Mouse (Mus musculus): ENCODE measurements at regions not wholly inside any gene's neighbourhood (a gene's known extent, or its start where the extent isn't known, plus 50 kb on each side); places are given as distances from the start of the nearest gene placed in this dataset.

DNA sequence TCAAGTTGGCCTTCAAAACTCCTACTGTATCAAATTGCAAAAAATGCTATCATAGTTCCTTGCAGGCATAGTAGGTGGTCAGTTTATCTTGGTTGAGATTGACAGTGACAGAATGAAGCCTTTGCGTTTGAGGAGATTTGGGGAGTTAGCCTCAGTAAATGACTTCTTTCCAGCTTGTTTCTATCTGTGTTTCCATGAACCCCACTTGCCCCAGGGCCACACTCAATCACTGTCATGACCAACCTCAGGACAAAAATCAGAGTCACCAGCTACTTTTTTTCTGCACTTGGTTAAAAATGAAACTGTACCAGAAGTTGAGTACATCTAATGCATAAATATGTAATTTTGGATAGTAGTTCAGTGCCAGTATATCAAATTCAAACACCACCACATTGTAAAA lies 287.7 kb upstream of the Arid1b start:
- no peak for DNase-seq

DNA sequence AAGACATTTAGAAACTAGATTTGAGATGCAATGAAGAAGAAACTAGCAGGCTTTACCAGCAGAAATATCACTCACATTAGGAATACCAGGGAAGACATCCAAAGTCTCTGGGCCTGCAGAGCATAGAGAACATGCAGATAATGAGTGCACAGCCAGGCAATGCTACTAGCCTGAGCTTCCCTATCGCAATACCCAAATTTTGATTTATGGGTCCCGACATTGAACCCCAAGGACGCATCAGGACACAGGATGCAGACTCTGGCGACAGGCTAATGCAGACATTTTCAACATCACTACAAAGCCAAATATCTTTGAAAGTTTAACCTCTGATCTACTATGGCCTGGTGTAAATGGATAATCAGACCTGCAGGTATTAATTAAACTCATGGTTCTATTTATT lies 273.1 kb upstream of the Arid1b start:
- DNase-seq = no peak

DNA sequence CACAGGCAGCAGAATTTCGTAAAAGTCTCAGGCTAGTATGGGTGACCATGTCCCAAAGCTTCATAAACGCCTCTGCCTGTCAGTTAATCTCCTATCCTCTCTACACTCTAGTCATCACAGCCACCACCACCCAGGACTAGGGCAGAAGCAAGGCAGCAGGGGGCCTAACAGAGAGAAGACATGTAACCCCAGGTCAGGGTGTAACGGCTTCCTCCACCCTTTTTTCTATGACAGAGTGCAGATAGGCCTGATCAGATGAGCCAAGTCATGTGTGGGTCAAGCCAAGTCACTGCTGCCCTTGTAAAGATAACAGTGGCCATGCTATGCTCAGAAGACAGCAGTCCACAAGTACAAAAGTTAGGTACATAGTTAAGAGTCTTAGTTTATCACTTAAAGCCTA lies 270.1 kb upstream of the Arid1b start:
- DNase-seq = no peak

DNA sequence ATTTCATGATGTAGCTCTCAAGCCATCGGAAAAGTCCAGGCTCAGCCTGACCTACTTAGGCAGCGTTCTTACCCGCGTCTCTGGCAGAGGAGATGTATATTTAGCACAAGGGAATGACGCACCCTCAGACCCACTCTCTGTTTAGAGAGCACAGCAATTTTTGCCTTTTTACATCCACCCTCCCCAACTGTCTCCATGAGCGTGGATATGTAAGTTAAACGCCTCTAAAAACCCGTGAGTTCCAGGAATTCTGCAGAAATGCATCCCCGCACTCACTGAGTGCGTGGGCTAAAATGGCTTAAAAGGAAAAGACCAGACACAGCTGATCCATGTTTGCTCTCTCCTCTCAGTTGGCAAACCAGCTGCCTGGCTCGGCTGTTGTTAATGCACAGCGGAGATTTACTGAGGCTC lies 267.8 kb upstream of the Arid1b start:
- no peak for DNase-seq

DNA sequence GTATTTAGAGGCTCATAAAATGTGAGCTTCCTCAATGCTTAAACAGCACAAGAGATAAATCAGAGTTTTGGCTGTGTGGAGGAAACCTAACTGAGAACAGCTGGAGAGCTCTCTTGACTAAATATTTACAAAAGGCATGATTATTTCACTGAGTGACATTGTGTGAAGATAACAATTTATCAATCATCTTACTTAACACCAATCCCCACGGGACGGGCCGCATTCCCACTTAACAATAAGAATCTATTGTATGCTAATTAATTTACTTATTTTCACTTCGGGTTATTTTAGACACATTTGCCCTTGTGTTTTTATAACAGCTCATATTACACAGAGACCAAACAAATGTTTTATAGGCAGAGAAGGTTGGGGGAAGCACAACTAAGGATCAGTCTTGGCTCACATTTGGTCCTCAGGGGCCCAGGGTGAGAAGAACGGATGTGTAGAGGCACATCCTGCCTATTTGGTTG lies 259.7 kb upstream of the Arid1b start:
- no peak for DNase-seq

DNA sequence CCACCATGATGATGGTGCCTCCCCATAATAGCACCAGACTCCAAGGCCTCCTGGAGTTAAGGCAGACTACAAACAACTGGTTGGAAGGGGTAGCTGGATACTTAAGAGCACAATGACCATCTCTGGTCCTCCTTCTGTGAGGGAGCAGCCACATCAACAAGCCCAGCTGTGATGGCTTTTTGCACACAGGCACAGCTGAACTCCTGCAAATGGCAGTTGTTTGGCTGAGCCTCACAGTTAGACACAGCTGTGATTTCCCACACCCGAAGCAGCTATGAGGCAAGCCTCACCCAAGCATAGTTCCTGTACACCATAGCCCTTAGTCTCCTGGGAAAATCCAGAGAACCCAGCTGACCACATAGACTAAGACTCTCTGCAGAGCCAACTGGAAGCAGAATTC lies 258.9 kb upstream of the Arid1b start:
- DNase-seq = peak; percentile 17

DNA sequence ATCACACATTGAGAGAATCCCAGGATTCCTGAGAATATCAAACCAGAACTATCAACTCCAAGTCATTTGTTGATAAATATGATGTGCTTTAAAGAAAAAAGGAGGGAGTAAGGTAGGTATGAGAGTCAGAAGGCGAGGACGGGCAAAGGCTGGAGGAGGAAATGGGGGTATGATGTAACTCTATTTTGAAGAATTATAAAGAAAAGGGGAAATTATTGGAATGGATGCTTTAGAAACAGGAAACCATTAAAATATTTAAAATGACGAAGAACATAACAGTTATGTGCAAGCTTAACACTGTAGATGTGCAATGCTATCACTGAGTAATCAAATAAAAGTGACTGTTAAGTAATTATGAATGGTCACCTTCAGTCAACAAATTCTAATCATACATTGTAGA lies 257.4 kb upstream of the Arid1b start:
- DNase-seq = no peak

DNA sequence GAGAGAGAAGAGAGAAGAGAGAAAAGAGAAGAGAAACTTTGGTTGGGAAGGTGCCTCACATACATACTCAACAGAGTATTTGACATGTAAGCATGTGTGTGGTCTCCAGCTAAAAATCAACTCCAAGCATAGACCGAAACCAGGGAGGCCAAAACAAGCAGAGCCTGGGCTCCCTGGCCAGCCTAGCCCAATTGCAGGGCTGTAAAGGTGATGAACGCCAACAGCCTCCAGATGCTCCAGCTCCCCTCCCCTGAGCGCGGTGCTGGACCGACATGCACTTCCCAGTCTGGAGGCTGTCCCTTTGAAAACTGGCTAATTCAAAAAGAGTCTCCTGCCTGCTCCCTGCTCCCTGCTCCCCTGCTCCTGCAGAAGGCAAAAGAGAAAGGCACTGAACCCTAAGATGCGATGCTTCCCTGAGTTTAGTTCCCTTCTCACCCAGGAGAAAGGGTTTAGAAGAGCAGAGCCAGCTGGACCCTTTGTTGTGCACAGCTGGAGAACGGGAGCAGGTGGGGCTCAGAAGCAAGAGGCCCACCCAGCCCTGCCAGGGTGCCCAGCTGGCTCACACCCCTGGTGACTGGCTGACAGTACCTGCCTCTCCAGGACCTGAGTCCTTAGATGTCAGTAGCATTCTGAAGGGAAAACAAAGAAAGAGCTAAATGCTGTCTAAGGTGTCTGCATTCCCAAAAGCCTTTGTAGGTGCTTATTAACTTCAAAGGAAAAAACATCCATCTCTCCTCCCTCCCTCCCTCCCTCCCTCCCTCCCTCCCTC lies 255.2 kb upstream of the Arid1b start:
- DNase-seq = peak; percentile 11

DNA sequence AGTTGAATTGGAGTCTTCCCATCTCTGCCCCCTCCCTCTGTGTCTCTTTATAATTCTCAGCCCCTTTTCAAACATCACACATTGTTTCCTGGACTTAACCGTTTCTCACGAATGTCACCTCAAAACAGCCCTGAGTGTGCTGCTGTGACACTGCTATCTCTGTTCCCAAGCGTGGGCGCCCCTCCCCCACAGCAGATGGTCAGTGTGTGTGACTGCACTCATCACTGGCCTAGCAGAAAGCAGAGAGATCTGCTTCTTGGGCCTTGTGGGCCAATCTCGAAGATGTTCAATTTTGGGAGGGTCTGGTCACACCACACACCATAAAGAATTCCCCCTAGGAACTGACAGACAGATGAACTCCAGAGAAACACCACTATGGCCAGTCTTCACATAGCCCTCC lies 253.3 kb upstream of the Arid1b start:
- no peak for DNase-seq

DNA sequence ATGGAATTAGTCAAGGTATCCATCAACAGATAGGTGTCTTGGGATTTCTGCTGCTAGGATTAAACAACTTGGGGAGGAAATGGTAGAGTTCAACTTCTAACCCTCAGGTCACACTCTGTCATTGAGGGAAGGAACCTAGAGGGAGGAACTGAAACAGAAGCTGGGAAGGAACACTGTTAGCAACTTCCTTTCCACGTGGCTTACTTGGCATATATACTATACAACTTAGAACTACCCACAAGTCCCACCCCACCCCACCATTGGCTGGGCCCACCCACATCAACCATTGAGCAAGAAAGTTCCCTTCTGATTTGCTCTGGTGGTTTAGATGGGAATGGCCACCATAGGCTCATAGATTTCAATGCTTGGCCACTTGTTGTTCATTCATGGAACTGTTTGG lies 251.8 kb upstream of the Arid1b start:
- no peak for DNase-seq

DNA sequence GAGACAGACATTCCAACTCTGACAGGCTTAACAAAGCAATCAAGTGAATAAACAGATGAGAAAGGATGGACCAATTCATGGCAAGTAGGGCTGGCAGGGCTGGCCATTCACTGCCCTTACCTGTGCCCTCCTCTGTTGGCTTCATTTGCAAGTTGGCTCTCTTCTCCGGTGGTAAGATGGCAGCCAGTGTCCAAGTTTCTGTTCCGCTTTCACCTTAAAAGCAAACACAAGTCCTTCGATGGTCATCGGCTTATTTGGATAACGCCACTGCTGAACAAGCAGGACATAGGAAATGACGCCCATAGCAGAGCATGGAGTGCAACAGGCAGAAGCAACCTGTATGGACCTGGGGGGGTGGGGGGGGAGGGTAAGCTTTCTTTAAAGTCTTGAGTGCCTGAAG lies 231.2 kb upstream of the Arid1b start:
- no peak for DNase-seq

DNA sequence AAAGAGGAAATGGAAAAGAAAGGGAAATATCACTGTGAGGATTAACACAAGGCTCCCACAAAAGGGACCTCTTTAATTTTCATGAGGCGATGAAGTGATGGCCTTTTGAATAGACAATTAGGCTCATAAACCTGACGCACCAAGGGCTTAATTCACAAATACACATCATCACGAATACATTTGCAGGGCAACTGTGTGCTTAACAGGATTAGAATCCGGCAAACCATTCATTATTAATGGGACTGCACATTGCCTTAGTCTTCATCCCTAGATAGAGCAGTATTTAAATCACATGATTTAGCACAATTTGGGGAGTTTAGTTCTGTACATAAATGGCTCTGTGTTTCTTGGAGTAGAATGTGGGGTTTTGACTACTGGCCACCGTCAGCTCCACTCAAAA lies 228.4 kb upstream of the Arid1b start:
- no peak for DNase-seq

DNA sequence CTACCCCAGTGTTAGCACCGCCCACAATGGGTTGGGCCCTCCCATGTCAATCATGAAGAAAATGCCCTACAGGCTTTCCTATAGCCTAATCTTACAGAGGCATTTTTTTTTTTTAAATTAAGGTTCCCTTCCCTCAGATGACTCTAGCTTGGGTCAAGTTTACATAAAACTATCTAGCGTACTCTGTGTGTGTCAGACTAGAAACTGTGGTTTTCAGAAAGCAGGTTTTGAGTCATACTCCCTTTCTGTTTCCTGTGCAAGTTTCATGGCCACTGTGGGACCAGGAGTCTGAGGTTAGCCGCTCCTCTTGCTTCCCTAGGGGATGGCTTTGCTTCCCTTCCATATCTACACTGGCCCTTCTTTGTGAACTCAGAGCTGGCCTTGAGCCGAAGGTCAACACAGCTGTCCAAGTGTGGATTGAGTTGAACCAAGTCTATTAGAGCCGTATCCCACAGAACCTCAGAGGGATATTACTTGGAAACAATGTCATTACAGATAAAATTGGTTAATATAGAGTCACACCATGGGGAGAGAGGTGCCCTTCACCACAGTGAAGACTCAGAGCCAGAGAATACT lies 226.1 kb upstream of the Arid1b start:
- DNase-seq = no peak

DNA sequence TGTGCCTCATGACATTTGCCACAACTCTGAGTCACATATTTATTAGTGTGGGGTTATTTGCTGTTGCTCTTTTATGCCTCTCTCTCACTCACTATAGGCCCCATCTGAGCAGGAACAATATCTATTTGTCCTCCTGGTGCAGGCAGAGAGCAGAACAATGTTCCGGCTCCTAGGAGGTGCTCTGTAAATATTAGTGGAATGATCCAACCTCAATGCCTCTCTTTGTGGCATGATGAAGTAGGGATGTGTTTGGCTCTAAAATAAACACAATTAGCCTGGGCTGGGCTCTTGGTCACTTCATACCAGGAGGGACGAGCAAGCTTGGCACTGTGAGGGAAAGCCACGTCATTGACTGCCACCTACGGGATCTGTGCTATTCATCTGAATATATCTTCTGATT lies 224.8 kb upstream of the Arid1b start:
- DNase-seq = no peak

DNA sequence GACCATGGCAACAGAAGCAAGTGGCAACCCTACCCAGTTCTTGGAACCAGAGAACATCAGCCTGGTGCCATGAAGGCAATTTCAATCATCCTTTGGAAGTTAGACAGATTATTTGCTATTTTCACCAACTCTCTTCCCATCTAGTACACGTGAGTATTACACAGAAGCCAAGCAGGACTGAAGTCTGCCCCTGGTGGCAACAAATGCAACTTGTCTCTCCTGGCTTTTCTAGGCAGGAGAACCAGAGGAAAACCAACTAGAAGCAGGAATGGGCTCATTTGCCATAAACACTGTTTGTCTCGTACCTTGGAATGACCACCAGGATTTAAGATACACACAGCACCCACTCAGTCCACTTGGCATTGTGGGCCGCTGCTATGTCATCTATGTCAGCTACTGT lies 224.1 kb upstream of the Arid1b start:
- no peak for DNase-seq

DNA sequence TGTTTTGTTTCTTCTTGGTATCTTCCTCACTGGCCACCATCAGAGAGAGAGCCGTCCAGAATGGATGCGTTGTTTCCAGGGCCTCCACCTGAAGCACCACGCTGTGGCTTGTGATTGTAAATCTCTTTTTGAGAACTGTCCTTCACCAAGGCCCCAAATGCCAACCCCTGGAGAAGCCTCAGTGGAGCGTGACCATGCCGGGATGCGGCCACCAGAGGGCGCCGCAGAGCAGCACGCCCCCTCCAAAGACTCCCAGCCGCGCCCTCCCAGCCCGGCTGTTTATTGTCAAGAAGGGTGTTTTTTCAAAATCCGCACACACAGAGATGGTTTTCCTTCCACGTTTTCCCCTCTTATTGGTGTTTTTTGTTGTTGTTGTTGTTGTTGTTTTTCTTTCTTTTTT lies 216.0 kb upstream of the Arid1b start:
- peak; percentile 81 for DNase-seq

DNA sequence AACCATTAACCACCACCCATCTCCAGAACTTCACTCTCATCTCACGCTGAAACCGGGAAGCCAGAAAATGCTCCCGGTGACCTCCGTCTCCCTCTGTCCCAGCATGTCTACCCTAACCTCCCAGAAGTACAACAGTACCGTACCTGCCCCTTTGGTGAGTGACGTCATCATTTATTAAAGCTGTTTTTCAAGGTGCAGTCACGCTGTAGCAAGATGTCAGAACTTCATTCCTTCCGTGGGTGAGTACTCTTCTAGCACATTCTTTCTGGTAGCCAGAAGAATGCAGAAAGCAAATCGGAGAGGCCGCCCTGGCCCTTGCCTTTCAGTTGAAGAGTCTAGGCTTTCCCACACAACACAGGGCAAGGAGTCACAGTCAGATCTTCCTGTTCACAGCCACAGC lies 215.1 kb upstream of the Arid1b start:
- DNase-seq = no peak

DNA sequence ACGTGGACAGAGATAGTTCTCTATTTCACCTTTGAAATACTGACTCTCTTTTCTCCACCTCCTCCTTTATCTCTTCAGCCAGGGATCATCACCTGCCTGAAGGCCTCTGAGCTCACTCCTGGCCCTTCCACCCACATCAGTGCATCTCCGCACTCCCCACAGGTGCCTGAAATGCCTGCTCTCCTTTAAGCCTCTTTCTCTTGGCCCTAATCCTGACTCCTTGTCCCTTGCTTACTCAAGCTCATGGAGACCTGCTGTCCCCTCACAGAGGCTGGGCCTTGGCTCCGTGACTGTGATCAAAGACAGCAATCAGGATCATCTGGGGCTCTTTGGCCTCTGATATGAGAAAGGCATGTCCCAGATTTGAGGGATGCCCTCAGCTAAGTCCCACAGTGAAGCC lies 212.5 kb upstream of the Arid1b start:
- DNase-seq = no peak

DNA sequence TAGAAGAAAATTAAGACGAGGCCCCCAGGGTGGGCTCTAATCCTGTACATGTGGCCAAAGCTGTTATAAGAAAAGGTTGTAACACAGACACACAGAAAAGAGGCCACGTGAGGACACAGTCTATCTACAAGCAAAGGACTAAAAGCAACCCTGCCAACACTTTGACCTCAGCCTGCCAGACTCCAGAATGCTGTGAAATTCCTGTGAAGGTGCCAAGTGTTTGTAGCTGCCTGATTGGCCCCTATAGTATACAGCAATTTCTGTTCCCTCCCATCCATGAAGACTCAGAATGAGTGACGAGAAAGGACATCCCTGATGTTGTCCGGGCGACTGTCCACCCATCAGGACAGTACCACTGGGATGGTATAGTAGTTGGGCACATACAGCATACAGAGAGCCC lies 209.8 kb upstream of the Arid1b start:
- DNase-seq = no peak

DNA sequence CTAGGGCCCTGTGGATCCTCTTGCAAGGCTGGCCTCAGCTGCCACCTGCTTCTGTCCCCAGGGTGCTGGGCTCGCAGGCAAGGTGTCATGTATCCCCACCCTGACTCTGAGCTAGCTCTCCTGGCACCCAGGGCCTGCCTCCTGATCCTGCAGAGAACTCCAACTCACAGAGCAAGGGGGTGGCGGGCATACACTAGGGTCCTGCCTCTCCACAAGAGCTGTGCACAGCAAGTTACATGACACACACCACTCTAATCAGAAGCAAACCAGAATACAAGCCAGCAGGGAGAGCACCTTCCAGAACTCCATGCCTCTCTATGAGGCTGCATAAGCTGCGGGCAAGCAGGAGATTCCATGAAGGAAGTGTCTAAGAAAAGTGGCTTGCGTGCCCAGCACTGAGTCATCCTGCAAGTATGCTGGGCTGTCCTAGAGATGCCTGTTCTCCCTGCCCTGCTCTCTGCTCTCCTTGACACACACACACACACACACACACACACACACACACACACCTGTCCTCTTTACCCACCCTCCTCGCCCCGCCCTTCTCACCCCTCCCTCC lies 208.8 kb upstream of the Arid1b start:
- DNase-seq = peak; percentile 48

DNA sequence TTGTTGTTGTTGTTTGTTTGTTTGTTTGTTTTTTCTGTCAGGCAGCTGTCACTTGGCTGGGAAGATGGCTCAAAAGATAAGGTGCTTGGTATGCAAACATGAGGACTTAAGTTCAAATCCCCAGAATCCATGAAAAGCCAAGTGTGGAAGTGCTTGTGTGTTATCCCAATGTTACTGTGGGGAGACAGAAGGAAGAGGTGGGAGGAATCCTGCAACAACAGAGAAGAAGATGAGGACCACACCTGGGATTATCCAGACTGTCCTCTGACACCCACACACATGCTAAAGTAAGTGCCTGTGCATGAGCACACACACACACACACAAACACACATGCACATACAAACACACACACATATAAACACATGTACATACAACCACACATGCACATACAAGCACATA lies 207.6 kb upstream of the Arid1b start:
- no peak for DNase-seq

DNA sequence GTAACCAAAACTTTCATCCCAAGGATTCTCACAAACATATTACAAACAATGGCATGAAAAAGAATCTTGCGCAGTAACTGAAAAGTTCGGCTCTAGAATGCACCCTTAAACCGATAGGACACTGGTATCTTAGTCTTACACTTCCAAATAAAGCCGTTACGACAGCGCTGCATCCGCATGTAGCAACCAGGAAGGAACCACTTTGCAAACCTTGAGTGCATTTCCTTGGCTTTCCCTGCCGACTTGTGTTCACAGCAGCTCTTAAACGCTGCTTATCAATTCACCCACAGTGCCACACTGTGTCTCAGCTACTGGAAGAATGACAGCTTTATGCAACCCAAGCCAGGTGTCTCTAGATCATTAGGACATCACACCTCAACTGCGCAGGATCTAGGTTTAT lies 202.3 kb upstream of the Arid1b start:
- DNase-seq = no peak

DNA sequence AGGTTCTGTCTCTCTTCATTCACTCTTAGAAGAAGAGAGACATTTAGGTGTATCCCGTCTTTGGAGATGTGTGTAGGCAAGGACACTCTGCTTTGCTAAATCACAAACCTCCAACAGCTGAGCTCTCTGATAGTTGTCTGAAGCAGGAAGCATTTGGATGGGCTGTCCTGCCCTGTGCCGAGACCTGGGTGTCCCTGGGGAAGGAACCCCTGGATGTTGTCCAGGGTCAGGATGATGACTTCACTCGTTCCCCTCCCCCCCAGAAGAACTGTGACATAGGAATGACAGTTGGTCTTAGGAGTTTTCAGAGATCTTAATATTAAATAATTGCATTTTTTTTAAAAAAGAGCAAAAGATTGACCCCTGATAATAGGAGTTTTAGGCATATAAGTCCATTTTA lies 197.9 kb upstream of the Arid1b start:
- no peak for DNase-seq

DNA sequence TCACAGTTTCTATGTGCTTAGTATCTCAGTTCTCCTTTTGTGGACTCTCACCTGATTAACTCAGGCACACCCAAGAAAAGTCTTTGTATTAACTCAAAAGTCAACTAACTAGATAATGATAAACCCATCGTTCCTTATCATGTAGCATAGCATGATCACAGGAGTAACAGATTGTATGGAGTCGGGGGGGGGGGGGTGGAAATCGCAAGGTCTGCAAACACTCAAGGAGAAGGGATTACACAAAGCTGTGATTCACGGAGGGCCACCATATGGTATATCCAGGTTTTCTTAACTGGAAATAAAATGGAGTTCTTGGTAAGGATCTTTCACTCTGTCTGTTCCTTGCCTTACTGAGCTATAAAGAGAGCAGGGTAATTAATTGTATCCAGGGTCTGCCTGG lies 190.1 kb upstream of the Arid1b start:
- no peak for DNase-seq
